Mouse (Mus musculus) brain, adult 2 months (tissue): ENCODE measurements around the gene Tfr2.

Experiments
- DNase-seq: peaks from one replicate; pipeline ENCODE4 v3.0.0; 2011; ENCODE audit warnings: low read depth, low spot score

The Tfr2 gene

GRCm38 (mm10) chr5:137569665-137570064 is at the start of gene Tfr2:
Gene Tfr2, plus strand, starts transcription at chr5:137569840.
- peak; percentile 15 for DNase-seq

- no peak for DNase-seq
These were observed 47.8 kb upstream of the Tfr2 start for GRCm38 (mm10) chr5:137521861-137522260.

GRCm38 (mm10) chr5:137522711-137523110 is 46.9 kb upstream of the Tfr2 start:
- no peak for DNase-seq

GRCm38 (mm10) chr5:137523396-137524250 is 46.0 kb upstream of the Tfr2 start:
- DNase-seq = peak; percentile 71

GRCm38 (mm10) chr5:137524251-137524515 is 45.5 kb upstream of the Tfr2 start:
- no peak for DNase-seq

GRCm38 (mm10) chr5:137524671-137525070 is 45.0 kb upstream of the Tfr2 start:
- DNase-seq = no peak

- no peak for DNase-seq
These were observed 44.1 kb upstream of the Tfr2 start for GRCm38 (mm10) chr5:137525511-137525910.

- peak; percentile 59 for DNase-seq
These were observed 43.3 kb upstream of the Tfr2 start for GRCm38 (mm10) chr5:137526192-137526936.

GRCm38 (mm10) chr5:137527413-137527812 is 42.2 kb upstream of the Tfr2 start:
- DNase-seq = no peak

- no peak for DNase-seq
These were observed 41.2 kb upstream of the Tfr2 start for GRCm38 (mm10) chr5:137528247-137528968.

GRCm38 (mm10) chr5:137529221-137529995 is 40.2 kb upstream of the Tfr2 start:
- DNase-seq = no peak

GRCm38 (mm10) chr5:137530075-137530474 is 39.6 kb upstream of the Tfr2 start:
- DNase-seq = no peak

GRCm38 (mm10) chr5:137530588-137531413 is 38.8 kb upstream of the Tfr2 start:
- DNase-seq = peak; percentile 96

- DNase-seq = peak; percentile 62
These were observed 38.1 kb upstream of the Tfr2 start for GRCm38 (mm10) chr5:137531414-137532130.

GRCm38 (mm10) chr5:137532131-137532807 is 37.4 kb upstream of the Tfr2 start:
- DNase-seq = peak; percentile 65

GRCm38 (mm10) chr5:137532808-137533116 is 36.9 kb upstream of the Tfr2 start:
- DNase-seq = no peak

GRCm38 (mm10) chr5:137533117-137533827 is 36.4 kb upstream of the Tfr2 start, which contains the start of the genes Epo and Gnb2:
Gene Epo, minus strand, starts transcription at chr5:137533242.
Gene Gnb2, minus strand, starts transcription at chr5:137533510.
- DNase-seq = peak; percentile 99

GRCm38 (mm10) chr5:137534762-137535161 is 34.9 kb upstream of the Tfr2 start:
- no peak for DNase-seq

GRCm38 (mm10) chr5:137535318-137535717 is 34.3 kb upstream of the Tfr2 start:
- DNase-seq = no peak
